Mouse (Mus musculus) layer of hippocampus, postnatal 14 days (tissue): ENCODE results near the gene Stat4. TPM values are rescaled to one million over a fixed set of nuclear protein-coding genes. Genes with fewer than 3 reads are reported as not detected.
A peak's percentile ranks its signal among the peaks of the same experiment; 100 is the strongest.

Experiments
- DNase-seq, 2 experiments: peaks; one replicate each; pipeline ENCODE4 v3.0.0; 2021 to 2022; ENCODE audit warnings: low spot score in 2 of 2, mixed read lengths in 1 of 2
- long read RNA-seq, 2 experiments: library from polyadenylated mRNA; stranded (forward); transcript quantifications; one replicate each; pipeline ENCODE4 v2.0.0; 2021
- total RNA-seq, 2 experiments: library from RNA; stranded (reverse); gene quantifications; 2 replicates each; pipeline ENCODE4 v1.2.3; 2021

Stat4 gene
- under 1 TPM; 0.55 to 0.81 TPM for total RNA-seq
- long read RNA-seq, experiment 1: 0 reads
- long read RNA-seq, experiment 2: 0 reads

GRCm38 (mm10) chr1:51986848-51987247, at the start of gene Stat4:
Stat4 (plus strand) TSS chr1:51987148.
- DNase-seq: no peak

- DNase-seq: no peak
These were observed 48.6 kb upstream of the Stat4 start for GRCm38 (mm10) chr1:51938357-51938756.

DNA sequence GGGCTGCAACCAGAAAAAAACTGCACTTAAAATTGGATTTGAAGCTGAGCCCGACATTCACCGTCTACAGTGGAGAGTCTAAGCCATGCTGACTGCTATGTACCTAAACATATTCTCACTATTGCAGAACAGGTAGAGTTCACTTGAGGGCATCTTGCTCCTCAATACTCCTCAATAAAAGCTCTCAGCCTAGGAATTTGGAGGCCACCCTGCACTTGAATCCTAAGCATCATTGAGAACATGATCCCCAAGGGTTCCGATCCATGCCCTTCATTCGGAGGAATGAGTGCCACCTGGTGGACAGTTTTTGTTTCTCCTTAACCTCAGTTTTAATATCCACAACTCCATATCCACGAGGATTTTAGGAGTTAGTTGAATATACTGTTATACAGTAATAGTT, 42.2 kb upstream of the Stat4 start:
- DNase-seq: peak; percentile 8 to 50

DNA sequence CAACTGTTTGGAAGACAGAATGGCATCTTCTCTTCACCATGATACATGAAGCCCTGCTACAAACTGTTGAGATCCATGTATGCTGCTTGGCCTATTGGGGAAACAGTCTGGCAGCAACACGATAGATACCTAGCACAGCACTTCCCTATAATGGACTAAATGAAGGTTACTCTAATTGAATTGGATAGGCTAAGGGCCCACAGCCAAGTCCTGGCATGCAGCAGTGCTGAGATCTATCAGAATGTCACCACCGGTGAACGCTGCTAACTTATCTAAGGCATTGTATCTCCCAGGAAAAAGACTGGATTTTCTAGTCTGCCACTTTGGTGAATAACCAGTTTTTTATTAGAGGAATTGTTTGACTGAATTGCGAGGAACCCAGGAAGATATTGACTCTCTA, 39.8 kb upstream of the Stat4 start:
- no peak for DNase-seq

DNA sequence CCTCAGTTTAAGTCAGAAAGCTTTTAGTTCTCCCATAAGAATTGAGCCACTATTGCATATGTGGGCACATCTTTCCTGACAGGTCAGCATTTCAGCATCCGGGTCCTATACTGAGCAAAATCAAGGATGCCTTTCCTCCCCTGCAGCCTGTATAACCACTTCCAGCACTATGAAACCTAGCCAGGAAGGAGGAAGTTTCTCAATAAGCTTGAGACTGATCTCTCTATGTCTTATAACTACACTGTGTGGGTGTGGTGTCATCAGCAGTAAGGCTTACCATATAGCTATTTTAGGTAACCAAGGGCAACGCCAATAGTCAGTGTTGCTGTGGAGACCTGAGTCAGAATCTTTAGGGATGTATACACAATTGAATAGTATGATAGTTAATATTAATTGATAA, 22.3 kb upstream of the Stat4 start:
- no peak for DNase-seq

GRCm38 (mm10) chr1:51968994-51969393, 18.0 kb upstream of the Stat4 start:
- DNase-seq: peak in 1 of 2 experiments; percentile 26

- no peak for DNase-seq
These were observed 16.8 kb upstream of the Stat4 start for GRCm38 (mm10) chr1:51970182-51970581.

DNA sequence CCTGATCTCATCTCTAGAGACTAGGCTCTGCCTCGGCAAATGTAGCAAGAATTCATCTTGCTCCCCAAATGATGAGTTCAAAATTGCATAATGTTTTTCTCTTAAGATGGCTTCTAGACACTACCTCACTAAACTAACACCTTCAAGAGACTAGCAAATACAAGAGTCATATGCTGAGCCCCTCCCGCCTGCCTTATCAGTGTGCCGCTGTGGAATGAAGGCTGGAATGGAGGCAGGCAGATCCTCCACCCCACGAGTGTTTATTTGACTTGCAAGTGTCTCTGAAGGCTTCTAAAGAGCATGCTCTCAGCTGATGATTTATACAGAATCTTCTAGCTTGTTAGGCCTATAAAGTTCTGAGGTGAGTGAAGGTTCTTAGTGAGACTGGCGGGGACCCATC, 11.4 kb upstream of the Stat4 start:
- DNase-seq: no peak

- DNase-seq: no peak
These were observed 7.9 kb upstream of the Stat4 start for GRCm38 (mm10) chr1:51979048-51979447.

DNA sequence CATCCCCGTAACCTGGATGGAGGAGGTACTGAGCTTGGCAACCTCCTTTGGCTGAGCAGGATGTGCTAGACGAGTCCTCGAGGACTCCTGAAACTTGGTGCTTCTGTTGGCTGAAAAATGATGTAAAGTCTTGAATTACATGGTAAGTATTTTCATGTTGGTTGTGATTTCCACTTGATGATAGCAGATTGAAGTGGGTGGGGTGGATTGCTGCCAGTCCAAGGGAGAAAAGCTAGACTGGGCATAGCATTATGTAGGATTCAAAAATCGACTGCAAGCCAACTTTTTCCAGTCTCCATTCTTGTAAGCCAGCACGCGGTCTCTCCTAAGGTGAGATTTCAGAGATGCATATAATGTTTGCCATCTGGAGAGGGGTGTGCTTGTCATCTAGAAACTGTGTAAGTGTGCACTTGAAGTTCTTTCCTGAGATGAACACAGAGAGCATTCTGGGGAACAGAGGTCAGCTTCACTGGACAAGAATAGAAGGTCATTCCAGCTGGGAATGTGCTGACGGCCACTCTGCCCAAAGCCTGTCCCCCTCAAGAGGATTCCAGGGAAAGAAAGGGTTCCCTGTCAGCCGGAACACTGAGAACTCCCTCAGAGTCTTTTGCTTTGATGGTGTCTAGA, 5.1 kb downstream of the Stat4 start:
- DNase-seq: peak; percentile 19 to 48

- no peak for DNase-seq
These were observed 9.1 kb downstream of the Stat4 start for GRCm38 (mm10) chr1:51996056-51996455.

DNA sequence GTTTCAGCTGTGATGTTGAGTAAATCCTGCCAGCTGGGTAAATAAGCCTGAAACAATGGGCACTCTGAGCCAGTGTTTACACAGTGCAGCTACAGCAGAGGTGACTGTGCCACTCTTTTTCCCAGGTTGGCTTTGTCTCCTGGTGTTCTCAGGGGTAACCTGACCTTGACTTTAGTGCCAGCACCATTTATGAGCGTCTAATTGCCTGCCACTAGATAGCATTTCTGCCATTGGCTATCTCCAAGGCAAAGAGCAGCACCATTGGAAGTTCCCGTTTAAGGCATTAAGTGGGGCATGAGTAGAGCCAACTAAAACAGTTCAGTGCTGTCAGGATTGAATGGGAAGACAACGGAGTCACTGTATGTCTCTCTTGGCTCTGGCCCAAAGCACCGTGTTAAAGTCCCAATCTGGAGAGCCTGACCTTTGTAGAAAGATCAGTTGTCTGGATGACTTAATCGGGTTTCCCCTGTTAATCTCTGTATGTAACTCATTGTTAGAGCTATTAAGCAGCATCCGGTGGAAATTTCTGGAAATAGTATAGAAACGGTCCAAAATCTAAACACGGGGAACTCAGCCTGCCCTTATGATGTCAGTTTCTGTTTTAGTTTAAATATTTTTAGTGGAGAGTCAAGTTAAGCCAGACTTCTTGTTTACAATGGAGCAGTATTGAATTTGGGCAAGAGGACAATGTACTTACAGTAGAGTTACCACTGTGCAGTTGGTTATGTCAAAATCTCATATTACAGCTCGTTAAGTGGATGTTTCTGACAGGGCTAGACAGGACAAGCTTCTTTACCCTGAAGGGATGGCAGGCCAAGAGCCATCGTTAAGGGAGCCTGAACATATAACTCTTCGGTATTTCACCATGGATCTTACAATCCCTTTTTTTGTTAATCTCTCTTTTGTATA, 10.1 kb downstream of the Stat4 start:
- DNase-seq: no peak

GRCm38 (mm10) chr1:51998542-51998941, 11.6 kb downstream of the Stat4 start:
- peak; percentile 42 to 54 for DNase-seq

DNA sequence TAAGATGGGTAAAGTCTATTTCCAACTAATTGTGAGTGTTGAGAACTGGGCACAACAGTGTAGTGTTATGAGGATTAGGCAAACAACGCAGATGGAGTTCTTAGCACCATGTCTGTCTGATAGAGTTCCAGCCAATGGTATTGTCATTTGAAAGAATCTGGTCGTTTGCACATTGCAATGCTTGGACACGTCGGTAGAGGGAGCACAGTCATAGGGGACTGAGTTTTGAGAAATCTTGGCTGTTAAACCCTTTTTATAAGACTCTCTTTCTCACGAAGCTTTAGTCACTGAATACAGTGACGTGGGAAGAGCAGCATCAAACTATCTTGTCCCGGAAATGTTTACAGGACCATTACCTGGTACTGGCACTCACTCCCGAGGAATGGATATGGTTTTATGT, 17.1 kb downstream of the Stat4 start:
- DNase-seq: peak; percentile 68 to 79

- DNase-seq: no peak
These were observed 21.5 kb downstream of the Stat4 start for GRCm38 (mm10) chr1:52008443-52008842.

DNA sequence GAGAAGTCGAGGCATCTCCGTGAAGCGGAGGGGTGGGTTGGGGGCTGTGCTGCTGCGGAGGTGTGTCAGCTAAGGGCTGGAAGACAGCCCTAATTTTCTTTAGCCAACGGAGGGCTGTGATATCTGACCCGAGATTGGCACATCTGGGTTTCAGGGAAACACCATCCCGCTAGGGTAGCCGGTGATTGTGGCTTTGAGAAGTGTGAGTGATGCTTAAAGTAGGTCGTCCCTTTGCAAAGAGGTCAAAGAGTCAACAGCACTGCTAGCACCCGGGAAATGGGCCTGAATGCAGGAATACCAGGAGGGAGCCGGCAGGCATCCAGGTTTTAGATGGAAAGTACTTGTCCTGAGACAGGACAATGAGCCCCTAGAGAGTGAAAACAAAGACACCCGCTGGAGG, 22.0 kb downstream of the Stat4 start:
- no peak for DNase-seq

DNA sequence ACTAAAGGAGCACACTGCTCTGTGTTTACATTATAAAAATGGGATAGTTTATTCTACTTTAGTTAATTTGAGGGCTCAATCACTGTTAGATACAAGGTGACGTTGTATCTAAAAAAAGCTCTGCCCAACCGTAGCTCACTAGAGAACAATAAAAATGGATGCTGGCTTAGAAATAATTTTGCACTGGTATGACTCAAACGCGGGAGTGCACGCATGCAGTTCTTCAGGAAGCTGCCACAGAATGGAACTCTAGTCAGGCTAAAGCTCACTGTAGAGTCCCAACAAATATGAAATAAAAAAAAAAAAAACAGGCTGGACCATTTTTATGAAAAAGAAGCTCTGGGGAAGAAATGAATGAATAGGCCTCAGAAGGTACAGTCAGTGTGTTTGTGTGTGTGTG, 23.8 kb downstream of the Stat4 start:
- DNase-seq: no peak

- no peak for DNase-seq
These were observed 24.3 kb downstream of the Stat4 start for GRCm38 (mm10) chr1:52011227-52011626.

DNA sequence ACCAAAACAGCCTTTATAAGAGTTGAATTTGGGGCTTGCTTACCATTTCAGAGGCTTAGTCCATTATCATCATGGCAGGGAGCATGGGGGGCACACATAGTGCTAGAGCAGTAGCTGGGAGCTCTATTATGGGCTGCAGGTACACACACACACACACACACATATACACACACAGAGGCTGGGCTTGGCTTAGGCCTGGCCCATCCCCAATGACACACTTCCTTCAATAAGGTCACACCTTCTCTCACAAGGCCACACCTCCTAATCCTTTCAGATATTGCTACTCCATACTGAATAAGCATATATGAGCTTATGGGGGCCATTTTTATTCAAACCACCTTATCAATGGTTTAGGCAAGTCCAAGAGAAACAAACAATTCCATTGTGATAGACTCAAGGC, 25.3 kb downstream of the Stat4 start:
- no peak for DNase-seq

- DNase-seq: no peak
These were observed 25.8 kb downstream of the Stat4 start for GRCm38 (mm10) chr1:52012757-52013156.

- DNase-seq: no peak
These were observed 32.7 kb downstream of the Stat4 start for GRCm38 (mm10) chr1:52019621-52020020.

DNA sequence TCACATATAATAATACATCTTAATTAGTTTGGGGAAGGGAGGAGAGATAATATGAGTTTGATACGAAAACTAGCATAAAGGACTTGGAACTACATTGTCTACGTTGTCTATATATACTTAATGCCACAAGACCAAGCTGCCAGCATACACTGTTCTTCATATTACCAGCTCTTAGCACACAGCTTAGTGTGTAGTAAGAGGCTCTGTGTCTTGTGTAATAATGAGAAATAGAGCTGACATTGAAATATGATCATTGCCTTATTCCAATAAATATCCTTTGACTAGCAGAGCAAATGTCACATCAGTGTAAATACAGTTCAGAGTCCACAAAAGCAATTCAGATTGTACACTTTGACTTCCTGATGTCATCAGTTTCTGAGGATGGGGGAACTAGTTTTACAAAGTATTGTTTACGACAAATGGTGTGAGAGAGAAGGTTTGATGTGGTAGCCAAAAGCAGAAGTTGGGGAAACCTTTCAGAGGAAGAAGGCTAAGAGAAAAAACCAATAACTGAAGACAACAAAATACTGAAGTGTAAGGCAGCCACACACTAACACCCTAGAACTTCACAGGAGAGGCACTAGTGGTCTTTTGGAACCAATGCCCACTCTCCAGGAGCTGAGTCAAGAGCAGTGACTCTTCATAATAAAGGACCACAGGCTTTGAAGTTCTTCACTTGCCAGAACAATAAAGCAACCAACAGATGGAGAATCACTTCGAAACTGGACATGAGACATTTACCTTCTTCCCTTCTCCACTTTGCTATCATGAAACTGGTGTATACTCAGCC, 35.2 kb downstream of the Stat4 start:
- DNase-seq: no peak
